Mouse (Mus musculus): Measurements from ENCODE around the gene Usp19.

Usp19 gene

GRCm38 (mm10) chr9:108499231-108499630 lies 8.8 kb downstream of the Usp19 start:
- WGBS: 94% methylated on average over 7 of the region's 7 CpGs

GRCm38 (mm10) chr9:108499943-108500342 lies 9.5 kb downstream of the Usp19 start:
- WGBS: 95% methylated on average over 15 of the region's 15 CpGs

- 91% methylated on average over 7 of the region's 7 CpGs for WGBS
Observed at GRCm38 (mm10) chr9:108506901-108507300, 16.5 kb downstream of the Usp19 start.

GRCm38 (mm10) chr9:108507619-108508434 lies 17.4 kb downstream of the Usp19 start, which contains the start of gene Qars:
Gene Qars, plus strand, starts transcription at chr9:108507706.
- WGBS: under 1% methylated on average over 37 of the region's 37 CpGs

GRCm38 (mm10) chr9:108508776-108509175 lies 18.4 kb downstream of the Usp19 start:
- 84% methylated on average over 7 of the region's 7 CpGs for WGBS

GRCm38 (mm10) chr9:108516380-108517251 lies 26.2 kb downstream of the Usp19 start, which contains the start of gene Qrich1:
Gene Qrich1, plus strand, starts transcription at chr9:108516806.
- WGBS: under 1% methylated on average over 53 of the region's 55 CpGs

GRCm38 (mm10) chr9:108517253-108517930 lies 27.0 kb downstream of the Usp19 start:
- WGBS: under 1% methylated on average over 89 of the region's 95 CpGs

- WGBS: under 1% methylated on average over 13 of the region's 13 CpGs
Observed at GRCm38 (mm10) chr9:108517931-108518332, 27.5 kb downstream of the Usp19 start.

GRCm38 (mm10) chr9:108521604-108522003 lies 31.2 kb downstream of the Usp19 start:
- WGBS: 46% methylated on average over 2 of the region's 2 CpGs

- 87% methylated on average over 4 of the region's 4 CpGs for WGBS
Observed at GRCm38 (mm10) chr9:108523341-108523740, 32.9 kb downstream of the Usp19 start.

- WGBS: 55% methylated on average over 3 of the region's 3 CpGs
Observed at GRCm38 (mm10) chr9:108525400-108525799, 35.0 kb downstream of the Usp19 start.

- WGBS: 88% methylated on average over 1 of the region's 1 CpGs
Observed at GRCm38 (mm10) chr9:108530954-108531353, 40.6 kb downstream of the Usp19 start.

GRCm38 (mm10) chr9:108531496-108531895 lies 41.1 kb downstream of the Usp19 start:
- 98% methylated on average over 1 of the region's 1 CpGs for WGBS

- 66% methylated on average over 3 of the region's 3 CpGs for WGBS
Observed at GRCm38 (mm10) chr9:108545986-108546385, 55.6 kb downstream of the Usp19 start.

- WGBS: 70% methylated on average over 1 of the region's 1 CpGs
Observed at GRCm38 (mm10) chr9:108546875-108547274, 56.5 kb downstream of the Usp19 start.
